Comparison of ENCODE assay signal across 25 mouse cellular contexts in the genomic region with DNA sequence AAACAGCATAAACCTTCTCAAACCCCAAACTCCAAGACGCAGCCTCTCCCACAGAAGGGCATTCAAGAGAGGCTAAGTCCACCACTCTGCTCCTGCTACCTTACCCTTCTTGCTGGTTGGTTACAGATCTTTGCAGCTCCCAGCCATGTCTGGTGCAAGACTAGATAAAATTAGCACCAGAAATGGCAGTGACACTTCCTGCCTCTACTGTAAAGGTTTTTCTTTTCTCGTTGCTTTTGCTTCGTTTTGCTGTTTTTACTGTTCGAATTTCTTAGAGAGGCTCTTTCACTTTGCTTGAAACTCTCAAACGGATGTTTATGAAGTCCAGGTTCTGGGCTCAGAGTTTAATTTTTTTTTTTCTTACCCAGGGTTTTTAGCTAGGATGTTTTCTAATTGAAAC. TPM values are rescaled to one million over a fixed set of nuclear protein-coding genes. Genes with fewer than 3 reads are reported as not detected.
DNase-seq lines count a peak whose midpoint lies in the region; ATAC-seq and TF ChIP-seq lines count a peak whose summit lies in the region.
"Had no signal": no experiment of that assay in that cellular context is flagged by ENCODE, and none has a peak within 500 bp of the region (broad histone marks: within the 10 kb centered on the region; RNA-seq: fewer than 3 reads in every experiment).

No protein-coding gene starts in this region.

- TF ChIP-seq CTCF in CH12.LX (conservative IDR thresholded peaks at IDR 0.05 in 1 of 2, IDR thresholded peaks at IDR 0.05 in 1 of 2; ENCODE audit: low read depth in 2 of 2, low read length in 2 of 2): no peak

- H3K27me3 ChIP-seq in CH12.LX (replicated peaks): no peaks in the 10 kb centered on the region
- no peaks in the 10 kb centered on the region for H3K27me3 ChIP-seq in forebrain, embryonic 16.5 days (replicated peaks; ENCODE audit: control insufficient read depth, insufficient read depth, low read length)
- H3K27me3 ChIP-seq: forebrain, embryonic 13.5 days; heart, embryonic 13.5 days had no signal

- in situ Hi-C loops in CH12.LX (cut with MboI; ENCODE audit: low pct_ligation_motif_present, low pct_unique_long_range_greater_than_20kb, low sequenced_read_pairs): no loop called here

- 0 out of 2 replicates have a peak, but pooled peaks have one; percentile 33 for ATAC-seq in megakaryocyte, adult 5-6 weeks (ENCODE audit: poor library complexity, severe bottlenecking)
- no peak for ATAC-seq in forebrain, embryonic 16.5 days
- ATAC-seq: forebrain, embryonic 13.5 days; hindbrain, postnatal 0 days had no signal

- 86% methylated on average over 5 of the region's 5 CpGs for WGBS in forebrain, embryonic 16.5 days

- H3K4me2 ChIP-seq in CH12.LX (ENCODE audit: insufficient read depth, low read depth, poor library complexity, severe bottlenecking): peak overlapping the region; percentile 88
- H3K4me2 ChIP-seq in forebrain, embryonic 16.5 days (ENCODE audit: low read length): no peak overlapping the region
- H3K4me2 ChIP-seq: forebrain, embryonic 13.5 days; heart, embryonic 13.5 days; hindbrain, embryonic 14.5 days had no signal

- TF ChIP-seq POLR2A in CH12.LX (IDR thresholded peaks at IDR 0.05; ENCODE audit: low read depth, low read length): no peak

- H3K4me3 ChIP-seq in CH12.LX (replicated peaks in 1 of 3; ENCODE audit: low read depth in 2 of 3, low read length in 2 of 3, poor library complexity in 1 of 3): no peak overlapping the region
- no peak overlapping the region for H3K4me3 ChIP-seq in forebrain, embryonic 16.5 days (replicated peaks; ENCODE audit: low read length)
- H3K4me3 ChIP-seq: forebrain, embryonic 10.5 days; forebrain, embryonic 13.5 days; heart, adult 2 months; heart, embryonic 10.5 days; heart, embryonic 13.5 days had no signal

- no peaks in the 10 kb centered on the region for H3K79me2 ChIP-seq in CH12.LX (replicated peaks; ENCODE audit: control insufficient read depth, extremely low read depth, insufficient read depth, poor library complexity, severe bottlenecking)

- DNase-seq in thymus, postnatal 0 days (ENCODE audit: low spot score): peak; percentile 34
- DNase-seq in thymus, postnatal 10 days (ENCODE audit: low spot score in 2 of 2): no peak
- DNase-seq in CD4-positive, CD25-positive, alpha-beta regulatory T cell, adult 2 months (ENCODE audit: low read depth, low spot score): peak; percentile 61
- no peak for DNase-seq in CH12.LX (ENCODE audit: extremely low read depth)
- no peak for DNase-seq in urinary bladder, adult 18-20 months (ENCODE audit: low spot score in 2 of 2)
- no peak for DNase-seq in urinary bladder, postnatal 25 days (ENCODE audit: low spot score)
- DNase-seq: adrenal gland, postnatal 10 days; adrenal gland, postnatal 36 days; cerebellum, adult 18-20 months; cerebellum, adult 9-10 months; cerebellum, postnatal 14 days; gastrocnemius, postnatal 10 days; gastrocnemius, postnatal 36 days; heart, adult 2 months; heart, postnatal 14 days; heart, postnatal 4 days had no signal

- no peak for TF ChIP-seq EP300 in CH12.LX (IDR thresholded peaks at IDR 0.05; ENCODE audit: low read length)

- H3K27ac ChIP-seq in CH12.LX (ENCODE audit: insufficient read depth, low read depth): no peak overlapping the region
- no peak overlapping the region for H3K27ac ChIP-seq in forebrain, embryonic 16.5 days (ENCODE audit: low read length)
- H3K27ac ChIP-seq: forebrain, embryonic 10.5 days; forebrain, embryonic 13.5 days; heart, adult 2 months; heart, embryonic 13.5 days; hindbrain, embryonic 14.5 days; hindbrain, postnatal 0 days had no signal

- H3K4me1 ChIP-seq in CH12.LX (ENCODE audit: control insufficient read depth in 1 of 2, insufficient read depth in 2 of 2): peaks cover 3 to 19% of the 10 kb centered on the region in 2 experiments; a peak in 3 of 4 replicates
- H3K4me1 ChIP-seq in forebrain, embryonic 16.5 days (replicated peaks; ENCODE audit: control insufficient read depth, insufficient read depth, low read length): no peaks in the 10 kb centered on the region
- H3K4me1 ChIP-seq: forebrain, embryonic 13.5 days had no signal

- no peaks in the 10 kb centered on the region for H3K9me3 ChIP-seq in CH12.LX (replicated peaks; ENCODE audit: low read length)
- no peaks in the 10 kb centered on the region for H3K9me3 ChIP-seq in forebrain, embryonic 16.5 days (ENCODE audit: control insufficient read depth, low read length)
- H3K9me3 ChIP-seq: forebrain, embryonic 10.5 days; forebrain, embryonic 13.5 days; heart, embryonic 10.5 days; heart, embryonic 13.5 days had no signal

- TF ChIP-seq RAD21 in CH12.LX (IDR thresholded peaks at IDR 0.05; ENCODE audit: low read depth, low read length): no peak

- peak overlapping the region; percentile 35; the same call in 1 of the 2 replicates for H3K9ac ChIP-seq in CH12.LX (ENCODE audit: insufficient read depth, low read depth)
- no peak overlapping the region for H3K9ac ChIP-seq in forebrain, embryonic 16.5 days (replicated peaks; ENCODE audit: low read depth, low read length)
- H3K9ac ChIP-seq: forebrain, embryonic 13.5 days; heart, embryonic 13.5 days; hindbrain, embryonic 14.5 days had no signal

- dilution Hi-C loops in CH12.LX (cut with MboI; ENCODE audit: extremely low pct_ligation_motif_present, extremely low pct_unique_long_range_greater_than_20kb, low sequenced_read_pairs): no loop called here

- no peaks in the 10 kb centered on the region for H3K36me3 ChIP-seq in CH12.LX (replicated peaks in 1 of 2; ENCODE audit: control insufficient read depth in 1 of 2, insufficient read depth in 1 of 2, low read length in 1 of 2)
- H3K36me3 ChIP-seq in forebrain, embryonic 16.5 days (ENCODE audit: control insufficient read depth, insufficient read depth): no peaks in the 10 kb centered on the region
- H3K36me3 ChIP-seq: forebrain, embryonic 10.5 days; heart, embryonic 10.5 days; heart, embryonic 13.5 days had no signal

TF ChIP-seq in CH12.LX, 34 proteins besides CTCF, POLR2A, EP300 and RAD21:
- no peak for TF ChIP-seq MEF2A (IDR thresholded peaks at IDR 0.05; ENCODE audit: borderline replicate concordance, low read depth, low read length)
- no peak for TF ChIP-seq JUN (IDR thresholded peaks at IDR 0.05; ENCODE audit: insufficient read depth, low read depth, low read length)
- TF ChIP-seq PAX5 (IDR thresholded peaks at IDR 0.05; ENCODE audit: low read length): no peak
- no peak for TF ChIP-seq E2F4 (IDR thresholded peaks at IDR 0.05; ENCODE audit: insufficient replicate concordance, low read depth, low read length)
- no peak for TF ChIP-seq ZMIZ1 (IDR thresholded peaks at IDR 0.05; ENCODE audit: low read depth, low read length)
- TF ChIP-seq IRF4 (IDR thresholded peaks at IDR 0.05; ENCODE audit: low read depth, low read length): no peak
- TF ChIP-seq MAZ (IDR thresholded peaks at IDR 0.05; ENCODE audit: low read depth, low read length): no peak
- no peak for TF ChIP-seq RCOR1 (conservative IDR thresholded peaks at IDR 0.05; ENCODE audit: low read depth, low read length)
- no peak for TF ChIP-seq KAT2A (IDR thresholded peaks at IDR 0.05; ENCODE audit: insufficient replicate concordance, low read length)
- no peak for TF ChIP-seq NRF1 (IDR thresholded peaks at IDR 0.05; ENCODE audit: low read depth, low read length)
- TF ChIP-seq NELFE (IDR thresholded peaks at IDR 0.05; ENCODE audit: low read depth, low read length): no peak
- no peak for TF ChIP-seq UBTF (IDR thresholded peaks at IDR 0.05; ENCODE audit: low read depth, low read length)
- no peak for TF ChIP-seq MAX (IDR thresholded peaks at IDR 0.05; ENCODE audit: low read length)
- TF ChIP-seq MXI1 (IDR thresholded peaks at IDR 0.05; ENCODE audit: low read depth, low read length): no peak
- TF ChIP-seq SMC3 (IDR thresholded peaks at IDR 0.05; ENCODE audit: low read depth, low read length): no peak
- TF ChIP-seq TBP (conservative IDR thresholded peaks at IDR 0.05; ENCODE audit: low read depth, low read length): no peak
- no peak for TF ChIP-seq HCFC1 (IDR thresholded peaks at IDR 0.05; ENCODE audit: low read depth, low read length)

RNA-seq across cellular contexts. Expression of gene Cd101, which starts 8.3 kb away (rescaled TPM):
- polyA plus RNA-seq in thymus, postnatal 0 days (2015; fragmentation: Nextera tagmentation; extraction: Ambion mirVana): 0.58 and 0.68 TPM in 2 replicates
- total RNA-seq in CH12.LX (2012; rRNA removed) (not detected in 2 replicates), CH12.LX (2014; rRNA removed) (not detected in 2 replicates)
- polyA plus RNA-seq in CH12.LX (2012; ENCODE audit: insufficient read length, low read depth): not detected in 2 replicates
- total RNA-seq in megakaryocyte, adult 5-6 weeks (2015): 3.5 and 3.7 TPM in 2 replicates
- 9.7 and 12.6 TPM in 2 replicates for total RNA-seq in megakaryocyte, adult 5-6 weeks (2017)
- not detected in 2 replicates for polyA plus RNA-seq in forebrain, embryonic 16.5 days (2015; fragmentation: Nextera tagmentation; extraction: Ambion mirVana)
- polyA plus RNA-seq: embryonic facial prominence, embryonic 11.5 days; forebrain, embryonic 10.5 days had no signal

RNA-seq across cellular contexts. Expression of gene Ttf2, which starts 51.6 kb away (rescaled TPM):
- 15.9 and 17.3 TPM in 2 replicates for polyA plus RNA-seq in thymus, postnatal 0 days (2015; fragmentation: Nextera tagmentation; extraction: Ambion mirVana)
- total RNA-seq in CH12.LX (2012; rRNA removed) (27.2 and 31.8 TPM in 2 replicates), CH12.LX (2014; rRNA removed) (29.7 and 30.3 TPM in 2 replicates)
- 29.7 and 34.0 TPM in 2 replicates for polyA plus RNA-seq in CH12.LX (2012; ENCODE audit: insufficient read length, low read depth)
- total RNA-seq in megakaryocyte, adult 5-6 weeks (2015): 16.0 and 20.7 TPM in 2 replicates
- total RNA-seq in megakaryocyte, adult 5-6 weeks (2017): 23.8 and 24.6 TPM in 2 replicates
- 6.2 and 7.1 TPM in 2 replicates for polyA plus RNA-seq in forebrain, embryonic 16.5 days (2015; fragmentation: Nextera tagmentation; extraction: Ambion mirVana)

Comparison
In these comparisons a context has a peak if more than half of its experiments do, and no peak if none do; other contexts are left out.
1. DNase-seq: peak in thymus, postnatal 0 days (single experiment) and CD4-positive, CD25-positive, alpha-beta regulatory T cell, adult 2 months (single experiment); none in thymus, postnatal 10 days (0 of 2), CH12.LX (single experiment), urinary bladder, adult 18-20 months (0 of 2) and urinary bladder, postnatal 25 days (single experiment).